Mouse (Mus musculus) right cerebral cortex, postnatal 10 days (tissue): Measurements from ENCODE around the gene Fgf23.
A peak's percentile ranks its signal among the peaks of the same experiment; 100 is the strongest.

Experiments
- DNase-seq, 2 experiments: peaks; one replicate each; pipeline ENCODE4 v3.0.0; 2021; ENCODE audit warnings: low spot score in 2 of 2

Gene Fgf23

DNA sequence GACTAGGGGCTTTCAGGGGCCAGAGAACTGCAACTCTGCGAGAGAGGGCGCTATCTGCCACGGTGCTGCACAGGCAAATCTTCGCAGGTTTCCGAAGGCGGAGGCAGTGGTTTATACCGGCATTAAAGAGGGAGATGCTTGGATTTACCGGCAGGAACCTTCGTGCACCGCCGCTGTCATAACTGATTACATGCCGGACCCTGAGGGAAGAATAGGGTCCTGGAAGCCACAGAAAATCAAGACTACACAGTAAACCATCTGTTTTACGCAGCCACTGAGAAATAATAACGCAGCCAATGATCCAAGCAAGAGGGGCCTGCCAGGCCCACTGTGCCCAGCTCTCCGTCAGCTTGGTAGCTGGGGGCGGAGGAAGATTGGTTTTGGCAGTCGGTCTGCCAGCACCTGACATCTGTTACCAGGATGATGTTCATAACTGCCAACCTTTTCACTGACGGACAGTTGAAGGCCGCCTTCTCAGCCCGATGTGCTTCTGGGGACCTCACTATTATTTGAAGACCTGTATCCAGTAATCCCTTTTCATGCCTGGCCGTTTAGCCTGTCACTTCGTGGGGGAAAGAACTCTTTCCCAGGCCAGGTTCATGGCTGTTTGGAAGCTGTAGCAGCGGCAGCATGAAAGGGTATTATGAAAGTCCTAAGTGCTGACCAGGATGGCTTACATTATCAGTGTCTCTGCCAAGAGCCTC is 42.2 kb downstream of the Fgf23 start:
- no peak for DNase-seq

DNA sequence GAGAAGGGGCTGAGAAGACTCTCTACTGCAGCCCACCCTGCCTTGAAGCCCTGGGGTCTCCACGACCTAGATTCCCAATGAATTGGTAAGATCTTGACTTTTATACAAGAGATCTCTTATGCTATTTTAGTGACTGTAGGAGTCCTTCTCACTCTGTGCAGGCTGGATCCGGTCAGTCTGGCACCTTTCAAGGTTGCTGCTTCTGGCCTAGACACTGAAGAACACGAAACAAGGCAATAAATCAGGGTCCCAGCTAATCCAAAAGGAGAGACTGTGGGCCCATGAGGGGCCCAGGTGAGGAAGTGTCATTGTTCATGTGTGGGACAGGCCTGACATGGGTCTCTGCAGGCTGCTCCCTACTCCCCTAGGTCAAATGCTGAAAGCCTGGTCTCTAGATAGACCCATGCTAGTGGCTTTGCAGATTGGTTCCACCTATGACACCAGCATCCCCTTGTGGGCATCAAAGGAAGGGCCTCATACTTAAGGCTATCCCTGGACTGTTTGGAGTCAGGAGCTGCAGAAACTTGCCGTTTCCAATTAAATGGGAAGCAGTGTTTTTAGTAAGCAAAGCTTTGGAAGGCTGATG is 49.6 kb downstream of the Fgf23 start:
- no peak for DNase-seq

DNA sequence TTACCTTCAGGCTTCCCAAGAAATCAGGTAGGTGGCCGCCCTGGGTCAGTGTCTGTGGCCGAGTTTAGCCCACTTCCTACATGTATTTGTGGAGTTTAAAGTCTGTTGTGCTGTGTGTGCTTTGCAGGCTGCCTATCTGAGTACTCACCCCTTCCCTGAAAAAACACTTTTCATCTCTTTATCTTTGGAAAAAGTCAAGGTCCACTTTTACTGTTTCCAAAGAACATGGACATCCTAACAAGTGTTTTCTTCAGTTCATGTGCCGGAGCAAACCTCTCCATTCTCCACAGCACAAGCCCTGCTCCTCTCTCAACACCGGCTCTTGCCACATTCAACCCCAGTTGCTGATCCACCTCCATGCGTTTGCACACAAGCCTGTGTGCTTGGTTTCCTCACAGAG is 50.3 kb downstream of the Fgf23 start:
- DNase-seq, result no peak

DNA sequence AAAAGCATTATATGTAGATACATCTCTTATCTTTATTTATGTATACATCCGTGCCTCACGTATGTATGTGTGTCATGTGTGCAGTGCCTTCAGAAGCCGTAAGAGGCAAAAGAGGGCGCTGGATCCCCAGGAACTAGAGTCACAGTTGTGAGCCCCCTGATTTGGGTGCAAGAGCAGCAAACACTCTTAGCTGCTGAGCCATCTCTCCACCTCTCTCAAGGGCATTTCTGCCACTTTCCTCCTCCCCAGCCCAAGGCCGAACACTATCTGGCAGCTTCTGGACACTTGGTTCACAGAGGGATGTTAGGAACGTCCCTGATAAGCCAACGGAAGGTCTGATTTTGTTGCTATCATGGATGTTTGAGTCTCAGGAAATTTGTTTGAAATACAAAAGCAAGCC is 50.8 kb downstream of the Fgf23 start:
- no peak for DNase-seq

DNA sequence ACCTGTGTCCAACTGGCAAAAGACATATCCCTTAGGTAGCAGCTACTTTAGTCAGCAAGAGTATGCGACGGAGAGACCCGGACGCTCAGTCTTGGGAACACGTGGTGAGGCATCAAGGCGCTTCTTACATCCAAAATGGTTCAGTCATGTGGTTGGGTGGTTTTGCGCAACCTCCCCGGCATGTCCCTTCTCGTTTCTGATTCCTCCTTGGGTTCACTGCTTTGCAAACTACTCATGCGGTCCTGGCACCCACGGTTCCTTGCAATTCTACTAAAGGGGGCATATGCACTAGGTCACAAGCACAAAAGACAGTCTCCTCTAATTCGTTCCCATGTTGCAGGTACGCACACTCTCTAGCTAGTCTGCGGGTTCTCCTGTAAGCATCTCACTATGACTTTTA is 57.0 kb downstream of the Fgf23 start:
- DNase-seq, result no peak

DNA sequence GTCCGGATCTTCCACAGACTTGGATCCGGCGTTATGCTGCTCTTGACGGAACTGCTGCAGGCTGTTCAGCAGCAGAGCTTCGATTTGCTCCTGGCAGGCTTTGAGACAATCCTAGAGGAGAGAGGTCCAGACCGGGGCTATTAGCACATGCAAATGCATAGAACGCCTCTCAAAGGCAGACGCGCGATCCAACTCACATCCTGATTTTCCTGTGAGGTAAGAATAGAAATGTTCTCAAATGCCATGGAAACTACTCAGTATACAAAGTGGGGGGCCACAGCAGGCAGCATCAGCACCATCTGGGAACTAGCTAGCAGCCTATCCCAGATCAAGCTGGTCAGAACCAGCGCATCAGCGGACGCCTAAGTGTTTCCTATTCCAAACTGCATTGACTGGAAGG is 57.7 kb downstream of the Fgf23 start:
- DNase-seq, result peak in 1 of 2 experiments; percentile 59
